Mouse (Mus musculus): ENCODE results near the gene Cyp2j7.
"Not testable (repeated sequence)": the region's sequence is repeated elsewhere in the genome, so short reads cannot be mapped to it uniquely, and the experiment has no call there.

The Cyp2j7 gene

DNA sequence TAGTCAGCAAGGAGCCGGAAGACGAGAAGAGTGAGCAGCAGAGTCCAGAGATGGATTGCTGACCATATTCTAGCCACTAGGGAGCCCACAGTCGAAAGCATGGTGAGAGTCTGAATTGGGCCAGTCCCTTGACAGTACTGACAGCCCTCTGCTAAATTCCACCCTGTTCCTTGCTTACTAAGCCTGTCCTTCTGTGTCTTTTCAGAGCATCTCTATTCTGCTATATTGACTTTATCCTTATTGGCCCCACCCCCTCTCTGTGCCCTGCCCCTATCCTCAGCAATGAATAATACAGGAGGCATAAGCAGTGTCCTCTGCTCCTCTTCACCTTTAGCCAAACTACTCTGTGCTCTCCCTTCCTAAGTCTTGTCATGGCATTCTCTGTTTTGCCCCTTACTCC, at the start of gene Cyp2j7:
Gene Cyp2j7, minus strand, starts transcription at position 101 of the 400 bp plus-strand sequence.
- CTCF ChIA-PET, result no interaction called here

- CTCF ChIA-PET, result not testable (repeated sequence)
Measured at GRCm38 (mm10) chr4:96276896-96277295, 40.4 kb upstream of the Cyp2j7 start.

DNA sequence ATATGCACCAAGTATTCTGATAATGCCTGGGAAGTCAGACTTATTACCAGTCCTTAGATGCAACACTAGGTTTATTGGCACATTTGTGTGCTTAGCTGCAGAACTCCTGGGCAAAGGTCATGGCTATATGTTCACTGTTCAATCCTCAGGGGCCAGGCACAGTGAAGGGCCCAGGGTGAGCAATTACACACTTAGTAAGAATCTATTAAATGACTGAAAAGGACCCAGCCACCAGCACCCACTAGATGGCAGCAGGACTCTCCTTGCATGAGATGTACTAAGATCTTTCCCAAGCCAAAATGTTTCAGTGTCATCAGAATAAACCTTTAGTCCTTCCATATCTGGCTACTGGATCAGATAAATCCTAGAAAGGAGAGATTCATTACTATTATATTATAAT, 37.4 kb upstream of the Cyp2j7 start:
- CTCF ChIA-PET, result no interaction called here

DNA sequence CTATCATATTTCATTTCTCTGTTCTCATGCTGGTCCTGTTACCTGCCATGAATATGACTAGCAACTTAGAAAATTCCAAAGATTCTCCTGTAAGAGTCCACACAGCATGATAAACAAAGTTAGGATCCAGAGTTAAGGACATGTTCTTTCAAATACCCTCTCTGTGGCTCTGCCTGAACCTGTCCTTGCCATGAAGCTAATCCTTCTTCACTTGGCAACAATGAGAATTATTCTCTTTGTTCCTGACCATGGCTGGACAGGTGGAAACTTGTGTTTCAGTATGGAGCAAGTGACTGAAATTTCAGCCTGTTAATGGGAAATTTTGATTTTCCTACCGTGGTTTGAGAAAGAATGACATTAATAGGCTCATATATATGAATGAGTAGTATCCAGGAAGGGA, 39.8 kb downstream of the Cyp2j7 start:
- CTCF ChIA-PET, result no interaction called here

DNA sequence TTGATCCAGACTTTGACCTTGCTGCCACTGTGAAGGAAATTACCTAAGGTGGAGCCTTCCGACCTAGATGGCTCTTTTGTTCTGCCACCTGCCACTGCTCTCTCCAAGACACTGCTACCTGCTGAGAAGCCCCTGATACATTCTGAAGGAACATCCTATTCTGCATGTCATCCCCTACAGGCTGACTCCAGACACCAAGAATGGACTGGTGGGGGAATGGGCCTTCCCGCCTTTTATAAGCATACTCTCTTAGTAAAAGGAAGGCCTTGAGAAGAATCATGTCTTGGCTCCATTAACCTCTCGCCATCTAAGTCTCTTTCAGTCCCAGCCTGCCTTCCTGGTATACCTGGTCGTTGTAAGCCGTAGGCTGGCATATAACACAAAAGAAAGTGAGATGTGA, 47.1 kb downstream of the Cyp2j7 start:
- CTCF ChIA-PET, result not testable (repeated sequence)

GRCm38 (mm10) chr4:96188671-96189070, 47.8 kb downstream of the Cyp2j7 start:
- CTCF ChIA-PET, result not testable (repeated sequence)

DNA sequence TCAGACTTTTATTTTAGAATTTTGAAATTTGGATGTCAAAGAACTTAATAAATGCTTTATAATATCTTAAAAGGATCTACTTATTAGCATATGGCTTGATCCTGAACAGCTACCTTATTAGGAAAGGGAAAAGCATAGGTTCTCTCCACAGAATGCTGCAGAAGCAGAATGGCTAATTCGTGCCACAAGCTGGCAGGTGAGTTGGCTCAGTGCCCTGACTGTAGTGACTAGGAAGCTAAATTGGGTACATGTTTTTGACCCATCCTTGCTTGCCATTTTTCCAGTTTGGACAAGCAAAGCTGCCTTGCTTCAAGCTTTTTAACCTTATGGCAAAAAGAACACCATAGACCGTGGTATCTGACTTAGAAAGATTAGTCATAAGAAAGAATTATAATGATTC, 48.3 kb downstream of the Cyp2j7 start:
- CTCF ChIA-PET, result not testable (repeated sequence)

DNA sequence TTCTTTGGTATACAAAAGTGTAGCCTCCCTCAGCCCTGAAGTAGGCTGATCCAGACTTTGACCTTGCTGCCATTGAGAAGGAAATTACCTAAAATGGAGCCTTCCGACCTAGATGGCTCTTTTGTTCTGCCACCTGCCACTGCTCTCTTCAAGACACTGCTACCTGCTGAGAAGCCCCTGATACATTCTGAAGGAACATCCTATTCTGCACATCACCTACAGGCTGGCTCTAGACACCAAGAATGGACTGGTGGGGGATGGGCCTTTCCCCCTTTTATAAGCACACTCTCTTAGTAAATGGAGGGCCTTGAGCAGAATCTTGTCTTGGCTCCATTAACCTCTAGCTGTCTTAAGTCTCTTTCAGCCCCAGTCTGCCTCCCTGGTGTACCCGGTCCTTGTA, 51.7 kb downstream of the Cyp2j7 start:
- CTCF ChIA-PET, result not testable (repeated sequence)

DNA sequence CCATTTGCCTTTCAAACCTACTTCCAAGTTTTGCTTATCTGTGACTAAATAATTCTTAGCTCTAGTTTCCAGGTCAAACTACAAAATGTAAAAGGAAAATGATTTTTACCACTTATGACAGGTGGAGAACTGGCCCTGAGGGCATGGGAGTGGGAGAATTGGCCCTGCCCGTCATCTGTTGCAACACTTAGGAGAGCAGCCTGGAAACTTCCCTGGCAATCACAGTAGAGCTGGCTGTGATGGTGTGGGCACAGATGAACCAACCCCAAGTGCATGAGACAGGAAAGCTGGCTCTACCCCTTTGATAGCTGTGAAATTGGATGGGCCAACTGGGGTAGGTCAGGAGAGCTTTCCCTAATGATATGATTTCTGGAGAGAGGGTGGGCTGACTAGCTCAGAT, 73.6 kb downstream of the Cyp2j7 start:
- CTCF ChIA-PET, result no interaction called here

DNA sequence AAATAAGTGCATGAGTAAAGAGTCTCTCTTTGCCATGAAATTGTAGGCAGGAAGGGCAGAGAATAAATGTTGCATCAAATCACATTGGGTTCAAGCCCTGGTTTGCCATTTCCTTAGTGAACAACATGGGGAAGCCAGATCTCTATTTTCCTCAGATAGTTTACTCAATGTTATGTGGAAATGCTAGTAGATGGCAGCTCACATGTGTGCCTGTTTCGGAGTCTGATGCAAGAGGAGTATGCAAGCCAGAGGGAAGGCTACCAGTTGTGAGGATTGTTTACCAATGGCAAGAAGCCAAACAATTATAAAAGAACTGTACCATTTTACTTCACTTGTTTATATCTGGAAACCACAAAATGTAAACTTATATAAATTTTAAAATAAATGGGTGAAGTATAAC, 74.9 kb downstream of the Cyp2j7 start:
- CTCF ChIA-PET, result no interaction called here

All from spleen, embryonic (tissue).